Mouse (Mus musculus): ENCODE measurements at regions not wholly inside any gene's neighbourhood (a gene's known extent, or its start where the extent isn't known, plus 50 kb on each side); places are given as distances from the start of the nearest gene placed in this dataset.

DNA sequence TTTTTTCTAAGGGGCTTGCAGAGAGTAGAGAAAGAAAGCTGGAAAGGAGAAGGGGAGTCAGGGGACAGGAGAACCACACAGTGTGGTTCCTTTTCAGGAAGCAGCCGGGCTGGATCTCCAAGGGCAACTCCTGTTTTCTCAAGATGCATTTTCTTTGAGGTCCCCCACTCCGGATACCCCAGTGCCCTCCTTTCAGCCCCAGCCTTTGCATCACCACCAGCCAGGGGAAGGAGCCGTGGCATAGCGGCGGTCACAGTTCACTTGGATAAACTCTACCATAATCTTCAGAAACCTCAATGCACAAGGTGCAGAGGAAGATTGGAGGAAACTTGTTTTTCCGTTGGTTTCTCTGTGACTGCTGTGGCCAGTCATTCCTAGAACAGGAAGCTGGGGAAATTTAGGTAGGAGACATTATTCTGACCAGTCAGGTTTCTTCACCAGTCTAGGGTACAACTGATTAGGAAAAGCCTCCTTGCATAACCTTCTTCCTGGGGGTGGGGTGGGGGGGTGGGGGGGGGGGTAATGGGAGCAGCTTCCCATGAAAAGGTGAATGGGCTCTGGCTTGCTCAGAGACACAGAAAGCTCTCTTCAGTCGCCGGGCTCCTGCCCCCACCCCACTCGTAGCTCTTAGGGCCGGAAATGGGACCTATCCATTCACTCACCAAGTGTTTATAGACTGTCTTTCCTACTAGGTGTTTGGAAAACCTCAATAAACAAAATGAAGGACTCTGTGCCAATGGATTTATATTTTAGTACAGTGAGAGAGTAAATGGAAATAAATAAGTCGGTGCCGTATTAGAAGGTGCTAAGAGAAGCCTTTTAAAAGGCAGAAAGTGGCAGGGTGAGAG lies 196.6 kb downstream of the Gsdmc2 start:
- Histone ChIP-seq H3K79me2 (ENCODE audit: control insufficient read depth, insufficient read depth) (no peaks in the 10 kb centered on the region), H3K4me2 (ENCODE audit: low read depth) (no peak overlapping the region), H3K36me3 (ENCODE audit: control insufficient read depth, insufficient read depth) (no peaks in the 10 kb centered on the region), H3K4me3 (no peak overlapping the region), H3ac (ENCODE audit: control insufficient read depth, insufficient read length) (no peak overlapping the region), H3K27me3 (ENCODE audit: control insufficient read depth, insufficient read depth, insufficient read length) (no peaks in the 10 kb centered on the region)
- no peak for TF ChIP-seq USF1 (IDR thresholded peaks at IDR 0.05; ENCODE audit: low read depth)
- TF ChIP-seq REST (IDR thresholded peaks at IDR 0.05; ENCODE audit: insufficient read depth, insufficient read length) = no peak
- no peak for TF ChIP-seq POLR2AphosphoS2 (IDR thresholded peaks at IDR 0.05; ENCODE audit: insufficient read length, low read depth)
- no peak for TF ChIP-seq E2F4 (IDR thresholded peaks at IDR 0.05; ENCODE audit: insufficient read depth)
- TF ChIP-seq POLR2A (IDR thresholded peaks at IDR 0.05; ENCODE audit: insufficient read length, low read depth) = no peak
- TF ChIP-seq TCF12 (IDR thresholded peaks at IDR 0.05; ENCODE audit: insufficient read depth, poor library complexity, severe bottlenecking) = no peak
- no peak for TF ChIP-seq TCF3 (IDR thresholded peaks at IDR 0.05; ENCODE audit: insufficient read length, low read depth)
- no peak for TF ChIP-seq MAX (IDR thresholded peaks at IDR 0.05; ENCODE audit: low read depth)
- TF ChIP-seq MYOG (IDR thresholded peaks at IDR 0.05; ENCODE audit: control insufficient read depth in 1 of 3, insufficient read depth in 1 of 3, insufficient read length in 2 of 3, low read depth in 2 of 3) = no peak
- TF ChIP-seq CEBPB (IDR thresholded peaks at IDR 0.05; ENCODE audit: insufficient read depth, poor library complexity, severe bottlenecking) = no peak
- no peak for TF ChIP-seq MYOD1 (IDR thresholded peaks at IDR 0.05; ENCODE audit: control insufficient read depth in 1 of 3, insufficient read length in 2 of 3, low read depth in 2 of 3)

- no peaks in the 10 kb centered on the region for H3K27me3 ChIP-seq (ENCODE audit: control insufficient read depth, insufficient read depth, insufficient read length)
- H3ac ChIP-seq (ENCODE audit: control insufficient read depth, insufficient read length) = no peak overlapping the region
- no peaks in the 10 kb centered on the region for H3K36me3 ChIP-seq (ENCODE audit: control insufficient read depth, insufficient read depth)
- H3K4me3 ChIP-seq = no peak overlapping the region
- H3K4me2 ChIP-seq (ENCODE audit: low read depth) = no peak overlapping the region
- no peaks in the 10 kb centered on the region for H3K79me2 ChIP-seq (ENCODE audit: control insufficient read depth, insufficient read depth)
- TF ChIP-seq MYOG (IDR thresholded peaks at IDR 0.05; ENCODE audit: control insufficient read depth in 1 of 3, insufficient read depth in 1 of 3, insufficient read length in 2 of 3, low read depth in 2 of 3) (no peak), CEBPB (IDR thresholded peaks at IDR 0.05; ENCODE audit: insufficient read depth, poor library complexity, severe bottlenecking) (no peak), POLR2A (IDR thresholded peaks at IDR 0.05; ENCODE audit: insufficient read length, low read depth) (no peak), TCF12 (IDR thresholded peaks at IDR 0.05; ENCODE audit: insufficient read depth, poor library complexity, severe bottlenecking) (no peak), TCF3 (IDR thresholded peaks at IDR 0.05; ENCODE audit: insufficient read length, low read depth) (no peak)
Measured at GRCm38 (mm10) chr15:63624814-63625213, 220.2 kb downstream of the Gsdmc2 start.

DNA sequence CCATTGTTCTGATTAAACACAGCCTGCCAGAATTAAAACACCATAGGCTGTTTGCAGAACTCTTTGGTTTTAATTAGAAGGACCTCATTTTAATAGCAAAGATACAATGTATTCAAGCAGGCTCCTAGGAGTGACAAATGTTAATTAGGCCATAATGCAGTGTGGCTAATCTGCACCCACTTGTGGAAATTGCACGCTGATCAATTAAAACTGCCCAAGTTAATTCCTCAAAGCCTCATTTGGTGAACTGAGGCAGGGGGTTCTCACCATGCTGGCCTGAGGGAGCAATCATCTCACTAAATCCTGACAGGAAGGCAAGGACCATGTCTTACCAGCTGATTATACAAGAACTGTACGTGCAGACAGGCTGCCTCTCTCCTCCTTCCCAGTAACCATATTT lies 220.7 kb downstream of the Gsdmc2 start:
- TF ChIP-seq POLR2A (IDR thresholded peaks at IDR 0.05; ENCODE audit: insufficient read length, low read depth) (no peak), MAX (IDR thresholded peaks at IDR 0.05; ENCODE audit: low read depth) (no peak), REST (IDR thresholded peaks at IDR 0.05; ENCODE audit: insufficient read depth, insufficient read length) (no peak), SRF (IDR thresholded peaks at IDR 0.05; ENCODE audit: control insufficient read depth, insufficient read length, low read depth) (no peak), TCF12 (IDR thresholded peaks at IDR 0.05; ENCODE audit: insufficient read depth, poor library complexity, severe bottlenecking) (no peak), TCF3 (IDR thresholded peaks at IDR 0.05; ENCODE audit: insufficient read length, low read depth) (no peak), POLR2AphosphoS2 (IDR thresholded peaks at IDR 0.05; ENCODE audit: insufficient read length, low read depth) (no peak), MYOD1 (IDR thresholded peaks at IDR 0.05; ENCODE audit: control insufficient read depth in 1 of 3, insufficient read length in 2 of 3, low read depth in 2 of 3) (no peak), E2F4 (IDR thresholded peaks at IDR 0.05; ENCODE audit: insufficient read depth) (no peak), MYOG (IDR thresholded peaks at IDR 0.05; ENCODE audit: control insufficient read depth in 1 of 3, insufficient read depth in 1 of 3, insufficient read length in 2 of 3, low read depth in 2 of 3) (no peak), CEBPB (IDR thresholded peaks at IDR 0.05; ENCODE audit: insufficient read depth, poor library complexity, severe bottlenecking) (no peak), USF1 (IDR thresholded peaks at IDR 0.05; ENCODE audit: low read depth) (no peak)
- H3K36me3 ChIP-seq (ENCODE audit: control insufficient read depth, insufficient read depth) = no peaks in the 10 kb centered on the region
- H3K4me3 ChIP-seq = no peak overlapping the region
- H3K27me3 ChIP-seq (ENCODE audit: control insufficient read depth, insufficient read depth, insufficient read length) = no peaks in the 10 kb centered on the region
- H3K4me2 ChIP-seq (ENCODE audit: low read depth) = no peak overlapping the region
- no peaks in the 10 kb centered on the region for H3K79me2 ChIP-seq (ENCODE audit: control insufficient read depth, insufficient read depth)
- H3ac ChIP-seq (ENCODE audit: control insufficient read depth, insufficient read length) = no peak overlapping the region

DNA sequence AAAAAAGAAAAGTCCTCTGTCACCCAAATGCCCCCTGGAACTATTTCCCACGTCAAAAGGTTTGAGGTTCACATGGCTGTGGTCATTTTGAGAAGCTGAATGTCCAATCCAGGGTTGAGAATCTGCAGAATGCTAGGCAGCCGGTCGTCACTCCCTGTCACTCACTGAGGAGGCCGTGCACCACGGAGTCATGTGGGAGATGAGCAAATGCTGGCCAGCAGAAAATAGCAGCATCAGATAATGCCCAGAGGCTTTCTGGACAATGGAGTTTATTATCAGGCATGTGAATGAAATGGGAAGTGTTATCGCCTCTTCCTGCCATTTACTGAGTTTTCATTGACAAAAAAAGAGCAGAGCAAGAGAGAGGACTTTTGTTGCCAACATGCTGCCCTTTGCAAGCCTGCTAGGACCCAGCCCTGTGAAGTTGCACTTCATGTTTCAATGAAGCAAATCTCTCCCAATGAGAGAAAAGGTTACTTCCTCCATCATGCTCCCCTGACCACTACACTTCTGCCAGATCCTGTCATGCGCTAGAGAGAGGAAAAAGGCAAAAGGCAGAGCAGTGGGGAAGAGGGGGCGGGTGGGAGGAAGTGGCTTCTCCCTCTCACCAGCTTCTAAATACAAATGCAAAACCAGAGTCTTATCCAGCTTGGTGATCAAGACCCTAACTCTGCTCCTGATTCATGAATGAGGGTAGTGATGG lies 228.3 kb downstream of the Gsdmc2 start:
- no peak overlapping the region for H3ac ChIP-seq (ENCODE audit: control insufficient read depth, insufficient read length)
- no peaks in the 10 kb centered on the region for H3K79me2 ChIP-seq (ENCODE audit: control insufficient read depth, insufficient read depth)
- no peak overlapping the region for H3K4me3 ChIP-seq
- no peaks in the 10 kb centered on the region for H3K27me3 ChIP-seq (ENCODE audit: control insufficient read depth, insufficient read depth, insufficient read length)
- TF ChIP-seq POLR2A (IDR thresholded peaks at IDR 0.05; ENCODE audit: insufficient read length, low read depth) (no peak), MYOD1 (IDR thresholded peaks at IDR 0.05; ENCODE audit: control insufficient read depth in 1 of 3, insufficient read length in 2 of 3, low read depth in 2 of 3) (no peak), MYOG (IDR thresholded peaks at IDR 0.05; ENCODE audit: control insufficient read depth in 1 of 3, insufficient read depth in 1 of 3, insufficient read length in 2 of 3, low read depth in 2 of 3) (peak in 1 of 3 experiments; percentile 65), USF1 (IDR thresholded peaks at IDR 0.05; ENCODE audit: low read depth) (peak; percentile 49)
- peak overlapping the region; percentile 8 for H3K4me2 ChIP-seq (ENCODE audit: low read depth)
- no peaks in the 10 kb centered on the region for H3K36me3 ChIP-seq (ENCODE audit: control insufficient read depth, insufficient read depth)
